Mouse (Mus musculus) limb, embryonic 14.5 days (tissue): ENCODE results near the gene Thoc3. TPM values are rescaled to one million over a fixed set of nuclear protein-coding genes. Genes with fewer than 3 reads are reported as not detected.
A peak's percentile ranks its signal among the peaks of the same experiment; 100 is the strongest.

Source experiments
- ATAC-seq: fragments of 200-750 bp; cut with Nextera tagmentation; 2 replicates; pipeline ENCODE4 v1.8.0; 2017; ENCODE audit warnings: low read depth, moderate number of reproducible peaks, moderate TSS enrichment; ENCODE audit not compliant: low FRiP score
- DNase-seq: peaks from one replicate; pipeline ENCODE4 v3.0.0-alpha.2; 2015; ENCODE audit warnings: low spot score
- H3K27ac ChIP-seq: fragments of 300-500 bp; sonication (generic); replicated peaks from 2 replicates; pipeline ENCODE4 v1.5.1; 2014; ENCODE audit warnings: low read depth, mild to moderate bottlenecking, low read length, moderate library complexity, mixed read lengths
- H3K27me3 ChIP-seq: fragments of 300-500 bp; sonication (generic); 2 replicates; pipeline ENCODE4 v1.6.1; 2014; ENCODE audit warnings: low read length, mixed read lengths; ENCODE audit not compliant: control insufficient read depth, insufficient read depth
- H3K36me3 ChIP-seq: fragments of 300-500 bp; sonication (generic); 2 replicates; pipeline ENCODE4 v1.6.1; 2014; ENCODE audit warnings: mild to moderate bottlenecking, low read length, moderate library complexity, mixed read lengths; ENCODE audit not compliant: control insufficient read depth, insufficient read depth
- H3K4me1 ChIP-seq: fragments of 300-500 bp; sonication (generic); 2 replicates; pipeline ENCODE4 v1.6.1; 2014; ENCODE audit warnings: antibody characterized with exemption, low read length, mixed read lengths; ENCODE audit not compliant: control insufficient read depth, insufficient read depth
- H3K4me2 ChIP-seq: fragments of 300-500 bp; sonication (generic); replicated peaks from 2 replicates; pipeline ENCODE4 v1.6.1; 2014; ENCODE audit warnings: low read depth, mild to moderate bottlenecking, low read length, moderate library complexity; ENCODE audit not compliant: severe bottlenecking
- H3K4me3 ChIP-seq: fragments of 300-500 bp; sonication (generic); replicated peaks from 2 replicates; pipeline ENCODE4 v1.5.1; 2014; ENCODE audit warnings: low read length
- H3K9ac ChIP-seq: fragments of 300-500 bp; sonication (generic); 2 replicates; pipeline ENCODE4 v1.6.1; 2014; ENCODE audit warnings: mild to moderate bottlenecking, low read depth, low read length, moderate library complexity; ENCODE audit not compliant: severe bottlenecking
- H3K9me3 ChIP-seq: fragments of 300-500 bp; sonication (generic); 2 replicates; pipeline ENCODE4 v1.6.1; 2016; ENCODE audit warnings: low read length; ENCODE audit not compliant: control insufficient read depth
- POLR2A ChIP-seq: fragments of 200-500 bp; IDR thresholded peaks from 2 replicates; pipeline ENCODE4 v1.8.0; 2012; ENCODE audit warnings: inconsistent platforms, mild to moderate bottlenecking, moderate library complexity, borderline replicate concordance; ENCODE audit not compliant: insufficient read depth, insufficient read length; ENCODE audit errors: extremely low read depth
- WGBS: fragments of 180-500 bp; shearing (Covaris S2); extraction: QIAGEN DNeasy Blood & Tissue Kit; methylation state at CpG from one replicate; pipeline ENCODE4 v1.1.7; 2014; 5-methylcytosine and 5-hydroxymethylcytosine counted together
- polyA plus RNA-seq, 2 experiments: library from polyadenylated mRNA; depleted of rRNA in 1 of 2; stranded (reverse) in 1 of 2; unstranded in 1 of 2; fragments of >200 nt; fragmentation: Nextera tagmentation in 1 of 2; extraction: Ambion mirVana in 1 of 2; gene quantifications; 2 replicates each; pipeline versions ENCODE4 v1.2.1 to v1.2.3; 2012 to 2014

Gene Thoc3
- polyA plus RNA-seq, 2 experiments: 48.9 to 122 TPM

- H3K9me3 ChIP-seq: no peaks in the 10 kb centered on the region
- H3K4me2 ChIP-seq: no peak overlapping the region
- no peaks in the 10 kb centered on the region for H3K36me3 ChIP-seq
- 80% methylated on average over 10 of the region's 10 CpGs for WGBS
- DNase-seq (no peak), ATAC-seq (no peak)
- no peak overlapping the region for H3K27ac ChIP-seq
- H3K4me1 ChIP-seq: peaks cover 6% of the 10 kb centered on the region; the same call in 1 of the 2 replicates
- no peak overlapping the region for H3K4me3 ChIP-seq
- no peak overlapping the region for H3K9ac ChIP-seq
- no peak for TF ChIP-seq POLR2A
- no peaks in the 10 kb centered on the region for H3K27me3 ChIP-seq
Observed at GRCm38 (mm10) chr13:54426781-54427655, 41.6 kb downstream of the Thoc3 start.

DNA sequence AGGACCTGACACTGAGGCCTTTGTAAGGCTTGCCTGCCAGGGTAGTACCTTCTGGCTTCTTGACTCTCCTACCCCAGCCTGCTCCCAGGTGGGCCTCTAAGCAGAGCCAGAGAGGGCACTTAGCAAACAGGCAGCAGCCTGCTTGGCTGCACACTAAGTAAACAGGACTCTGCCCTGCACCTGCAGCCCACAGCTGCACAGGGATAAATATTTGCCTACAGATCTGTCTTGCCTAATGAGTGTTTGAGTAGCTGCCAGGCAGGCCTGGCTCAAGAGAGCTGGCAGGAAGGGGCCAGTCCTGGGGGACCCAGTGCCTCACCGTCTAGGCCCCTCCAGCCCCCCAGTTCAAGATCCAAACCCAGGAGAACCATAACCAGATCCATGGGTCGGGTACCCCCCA lies 43.4 kb downstream of the Thoc3 start:
- Histone ChIP-seq H3K27ac (no peak overlapping the region), H3K9ac (no peak overlapping the region), H3K36me3 (no peaks in the 10 kb centered on the region), H3K27me3 (no peaks in the 10 kb centered on the region), H3K9me3 (no peaks in the 10 kb centered on the region), H3K4me3 (no peak overlapping the region), H3K4me1 (peaks cover 6% of the 10 kb centered on the region; the same call in 1 of the 2 replicates), H3K4me2 (no peak overlapping the region)
- ATAC-seq (peak; percentile 37; the same call in 1 of the 2 replicates), DNase-seq (no peak)
- no peak for TF ChIP-seq POLR2A
- 23% methylated on average over 2 of the region's 2 CpGs for WGBS

GRCm38 (mm10) chr13:54420226-54420625 lies 48.4 kb downstream of the Thoc3 start:
- Histone ChIP-seq H3K4me2 (no peak overlapping the region), H3K27ac (no peak overlapping the region), H3K27me3 (no peaks in the 10 kb centered on the region), H3K9me3 (no peaks in the 10 kb centered on the region), H3K4me1 (peaks cover 2% of the 10 kb centered on the region; the same call in 1 of the 2 replicates), H3K9ac (no peak overlapping the region), H3K36me3 (no peaks in the 10 kb centered on the region), H3K4me3 (no peak overlapping the region)
- 83% methylated on average over 12 of the region's 12 CpGs for WGBS
- DNase-seq: no peak
- ATAC-seq: no peak
- TF ChIP-seq POLR2A: no peak

- TF ChIP-seq POLR2A: no peak
- 71% methylated on average over 10 of the region's 10 CpGs for WGBS
- Histone ChIP-seq H3K27ac (no peak overlapping the region), H3K36me3 (no peaks in the 10 kb centered on the region), H3K9ac (no peak overlapping the region), H3K9me3 (no peaks in the 10 kb centered on the region), H3K4me1 (no peaks in the 10 kb centered on the region), H3K4me2 (no peak overlapping the region), H3K27me3 (no peaks in the 10 kb centered on the region), H3K4me3 (no peak overlapping the region)
- no peak for ATAC-seq
- DNase-seq: no peak
Observed at GRCm38 (mm10) chr13:54418781-54419327, 49.8 kb downstream of the Thoc3 start.

DNA sequence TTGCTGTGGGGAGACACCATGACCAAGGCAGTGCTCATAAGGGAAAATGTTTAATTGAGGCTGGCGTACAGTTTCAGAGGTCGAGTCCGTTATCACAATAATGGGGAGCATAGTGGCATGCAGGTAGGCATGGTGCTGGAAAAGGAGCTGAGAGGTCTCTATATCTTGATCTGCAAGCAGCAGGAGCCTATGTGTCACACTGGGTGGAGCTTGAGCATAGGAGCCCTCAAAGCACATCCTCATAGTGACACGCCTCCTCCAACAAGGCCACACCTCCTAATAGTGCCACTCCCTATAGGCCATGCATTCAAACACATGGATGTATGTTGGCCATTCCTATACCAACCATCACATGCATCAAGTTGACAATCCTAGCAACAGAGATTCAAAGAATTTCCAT lies 53.6 kb downstream of the Thoc3 start:
- WGBS: 92% methylated on average over 4 of the region's 4 CpGs
- H3K9me3 ChIP-seq: no peaks in the 10 kb centered on the region
- H3K27ac ChIP-seq: no peak overlapping the region
- ATAC-seq (no peak), DNase-seq (no peak)
- TF ChIP-seq POLR2A: no peak
- no peaks in the 10 kb centered on the region for H3K27me3 ChIP-seq
- 0 out of 2 replicates have a peak, but pooled peaks cover 3% of the 10 kb centered on the region for H3K4me1 ChIP-seq
- H3K4me3 ChIP-seq: no peak overlapping the region
- no peaks in the 10 kb centered on the region for H3K36me3 ChIP-seq
- H3K4me2 ChIP-seq: no peak overlapping the region
- H3K9ac ChIP-seq: no peak overlapping the region
